Mouse (Mus musculus) bone marrow, adult 2 months (tissue): ENCODE results near the gene Katnb1.

Source experiments
- CTCF ChIP-seq: fragments of 200-500 bp; IDR thresholded peaks from 2 replicates; pipeline ENCODE4 v1.5.1; 2011; ENCODE audit warnings: low read length, control low read depth; ENCODE audit not compliant: control insufficient read depth, insufficient read depth
- POLR2A ChIP-seq: fragments of 200-500 bp; IDR thresholded peaks from 2 replicates; pipeline ENCODE4 v1.6.1; 2011; ENCODE audit warnings: low read depth, mild to moderate bottlenecking, control low read depth, low read length, borderline replicate concordance; ENCODE audit not compliant: control insufficient read depth

DNA sequence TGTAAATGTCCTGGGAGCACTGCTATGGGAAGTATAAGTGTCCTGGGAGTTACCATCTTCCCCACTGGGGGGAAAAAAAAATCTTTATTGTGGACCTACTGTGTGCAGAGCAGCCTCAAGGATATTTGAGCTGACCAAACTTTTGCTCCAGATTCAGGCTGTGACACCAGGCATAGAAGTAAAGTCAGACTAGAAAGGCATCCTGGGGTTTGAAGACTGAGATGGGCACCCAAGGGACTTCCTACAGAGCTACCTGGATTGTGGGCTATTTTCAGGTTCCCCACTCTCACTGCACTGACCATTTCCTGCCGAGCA, 58.0 kb downstream of the Katnb1 start:
- TF ChIP-seq CTCF (no peak), POLR2A (no peak)
